Mouse (Mus musculus) liver, postnatal 0 days (tissue): ENCODE results near the gene Rasgef1b. TPM values are rescaled to one million over a fixed set of nuclear protein-coding genes. Genes with fewer than 3 reads are reported as not detected.

Experiments
- ATAC-seq: fragments of 200-750 bp; cut with Nextera tagmentation; 2 replicates; pipeline ENCODE4 v1.8.0; 2017; ENCODE audit warnings: mild to moderate bottlenecking, moderate library complexity
- DNase-seq: peaks from one replicate; pipeline ENCODE4 v3.0.0-alpha.2; 2016
- H3K27ac ChIP-seq: fragments of 300-500 bp; sonication (generic); 2 replicates; pipeline ENCODE4 v1.5.1; 2014; ENCODE audit warnings: antibody characterized with exemption, moderate library complexity, mild to moderate bottlenecking, low read depth
- H3K27me3 ChIP-seq: fragments of 300-500 bp; sonication (generic); 2 replicates; pipeline ENCODE4 v1.6.1; 2014; ENCODE audit warnings: low read length, control low read depth, mixed read lengths; ENCODE audit not compliant: insufficient read depth
- H3K36me3 ChIP-seq: fragments of 300-500 bp; sonication (generic); replicated peaks from 2 replicates; pipeline ENCODE4 v1.6.1; 2014; ENCODE audit warnings: mild to moderate bottlenecking, control low read depth, low read length, moderate library complexity, mixed read lengths; ENCODE audit not compliant: insufficient read depth
- H3K4me1 ChIP-seq: fragments of 300-500 bp; sonication (generic); 2 replicates; pipeline ENCODE4 v1.6.1; 2014; ENCODE audit warnings: antibody characterized with exemption, mild to moderate bottlenecking, control low read depth; ENCODE audit not compliant: insufficient read depth
- H3K4me2 ChIP-seq: fragments of 300-500 bp; sonication (generic); 2 replicates; pipeline ENCODE4 v1.6.1; 2014; ENCODE audit warnings: low read depth, mild to moderate bottlenecking, low read length, moderate library complexity, mixed read lengths
- H3K4me3 ChIP-seq: fragments of 300-500 bp; sonication (generic); 2 replicates; pipeline ENCODE4 v1.5.1; 2014; ENCODE audit warnings: low read depth, low read length
- H3K9ac ChIP-seq: fragments of 300-500 bp; sonication (generic); replicated peaks from 2 replicates; pipeline ENCODE4 v1.6.1; 2014; ENCODE audit warnings: mild to moderate bottlenecking, moderate library complexity
- H3K9me3 ChIP-seq: fragments of 300-500 bp; sonication (generic); 2 replicates; pipeline ENCODE4 v1.6.1; 2016; ENCODE audit warnings: mild to moderate bottlenecking, control low read depth, low read length, mixed read lengths
- CTCF ChIP-seq: sonication (generic); IDR thresholded peaks from 2 replicates; pipeline ENCODE4 v1.5.1; 2016; ENCODE audit warnings: antibody characterized with exemption, low read depth
- EP300 ChIP-seq: IDR thresholded peaks from 2 replicates; pipeline ENCODE4 v1.6.1; 2016; ENCODE audit warnings: antibody characterized with exemption, low read depth, mild to moderate bottlenecking
- WGBS: fragments of 180-500 bp; shearing (Covaris S2); extraction: QIAGEN DNeasy Blood & Tissue Kit; methylation state at CpG from one replicate; pipeline ENCODE4 v1.1.7; 2014; ENCODE audit not compliant: insufficient replicate concordance; 5-methylcytosine and 5-hydroxymethylcytosine counted together
- polyA plus RNA-seq: library from polyadenylated mRNA; unstranded; fragments of >200 nt; fragmentation: Nextera tagmentation; extraction: Ambion mirVana; gene quantifications from 2 replicates; pipeline ENCODE4 v1.2.1, GENCODE M21; 2015

Rasgef1b gene
- polyA plus RNA-seq, 1 experiment from 2014 or later: 11.8 TPM

DNA sequence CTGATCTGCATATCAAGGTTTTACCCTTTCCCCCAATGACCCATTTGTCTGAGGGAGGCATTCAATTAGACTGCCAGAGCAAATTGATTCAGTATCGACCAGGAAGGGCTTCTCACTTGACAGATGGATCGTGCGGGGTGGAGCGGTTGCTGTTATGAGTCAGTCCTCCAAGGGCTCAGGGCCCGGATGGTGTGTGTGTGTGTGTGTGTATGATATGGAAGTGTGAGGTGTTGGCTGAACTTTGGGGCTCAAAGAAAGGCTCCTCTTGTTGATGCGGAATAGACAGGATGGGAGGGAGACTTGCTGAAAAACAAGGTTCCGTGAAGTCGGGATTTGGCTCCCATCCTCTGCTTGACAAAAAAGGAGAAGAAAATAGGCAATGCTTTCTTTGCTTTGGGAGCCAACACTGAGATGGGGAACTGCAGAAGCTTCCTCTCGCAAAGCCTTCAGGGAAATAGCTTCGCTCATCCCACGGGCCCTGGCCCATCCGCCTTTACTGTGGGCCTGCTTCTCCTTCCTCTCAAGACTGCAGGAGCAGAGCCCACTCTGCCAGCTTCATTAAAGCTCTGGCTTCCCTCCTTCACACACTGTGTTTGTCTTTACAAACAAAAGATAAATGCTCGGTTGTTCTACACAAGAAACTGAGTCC lies 34.0 kb downstream of the Rasgef1b start:
- no peak overlapping the region for H3K27ac ChIP-seq
- H3K9ac ChIP-seq: no peak overlapping the region
- H3K4me3 ChIP-seq: no peak overlapping the region
- TF ChIP-seq EP300 (no peak), CTCF (no peak)
- H3K4me1 ChIP-seq: no peaks in the 10 kb centered on the region; the same call in 1 of the 2 replicates
- H3K27me3 ChIP-seq: no peaks in the 10 kb centered on the region
- no peaks in the 10 kb centered on the region for H3K36me3 ChIP-seq
- no peak overlapping the region for H3K4me2 ChIP-seq
- 77% methylated on average over 13 of the region's 13 CpGs for WGBS
- no peaks in the 10 kb centered on the region for H3K9me3 ChIP-seq
- DNase-seq: no peak
- no peak for ATAC-seq

GRCm38 (mm10) chr5:99689909-99690308 lies 39.0 kb downstream of the Rasgef1b start:
- TF ChIP-seq EP300 (no peak), CTCF (no peak)
- Histone ChIP-seq H3K9me3 (no peaks in the 10 kb centered on the region), H3K4me2 (no peak overlapping the region), H3K36me3 (no peaks in the 10 kb centered on the region), H3K27ac (no peak overlapping the region), H3K27me3 (no peaks in the 10 kb centered on the region), H3K4me3 (no peak overlapping the region), H3K9ac (no peak overlapping the region), H3K4me1 (no peaks in the 10 kb centered on the region; the same call in 1 of the 2 replicates)
- ATAC-seq (no peak), DNase-seq (no peak)
- WGBS: 24% methylated on average over 7 of the region's 7 CpGs

- no peak for ATAC-seq
Measured at GRCm38 (mm10) chr5:99687894-99688293, 41.0 kb downstream of the Rasgef1b start.

DNA sequence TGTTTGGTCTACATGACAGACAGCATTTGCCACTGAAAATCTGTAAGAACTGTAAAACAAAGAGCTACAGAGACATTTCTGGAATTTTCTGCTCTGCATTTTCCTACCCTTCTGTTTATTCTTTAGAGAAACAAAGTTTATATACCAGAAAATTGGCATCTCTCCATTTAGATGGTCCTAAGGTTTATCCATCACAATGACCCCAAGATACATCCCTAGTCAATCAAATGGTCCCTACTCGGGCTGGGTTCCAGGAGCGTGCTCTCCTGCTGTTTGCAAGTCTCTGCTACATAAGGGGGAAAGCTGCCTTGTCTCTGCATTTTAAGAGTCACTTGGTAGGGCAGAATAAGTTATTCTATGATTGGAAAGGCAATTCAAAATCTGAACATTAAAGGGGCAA lies 44.8 kb downstream of the Rasgef1b start:
- no peaks in the 10 kb centered on the region for H3K4me1 ChIP-seq
- no peak for TF ChIP-seq CTCF
- no peak for TF ChIP-seq EP300
- H3K9me3 ChIP-seq: no peaks in the 10 kb centered on the region
- no peak overlapping the region for H3K27ac ChIP-seq
- DNase-seq: no peak
- no peak overlapping the region for H3K9ac ChIP-seq
- 39% methylated on average over 2 of the region's 2 CpGs for WGBS
- no peak for ATAC-seq
- no peaks in the 10 kb centered on the region for H3K36me3 ChIP-seq
- no peak overlapping the region for H3K4me3 ChIP-seq
- no peak overlapping the region for H3K4me2 ChIP-seq
- H3K27me3 ChIP-seq: no peaks in the 10 kb centered on the region

More at GRCm38 (mm10) chr5:99687894-99688293, 41.0 kb downstream of the Rasgef1b start:
- DNase-seq: no peak
- Histone ChIP-seq H3K9me3 (no peaks in the 10 kb centered on the region), H3K36me3 (no peaks in the 10 kb centered on the region), H3K27ac (no peak overlapping the region), H3K4me3 (no peak overlapping the region), H3K9ac (no peak overlapping the region), H3K4me2 (no peak overlapping the region), H3K4me1 (no peaks in the 10 kb centered on the region; the same call in 1 of the 2 replicates), H3K27me3 (no peaks in the 10 kb centered on the region)
- TF ChIP-seq CTCF (no peak), EP300 (no peak)
- WGBS: 61% methylated on average over 6 of the region's 6 CpGs

DNA sequence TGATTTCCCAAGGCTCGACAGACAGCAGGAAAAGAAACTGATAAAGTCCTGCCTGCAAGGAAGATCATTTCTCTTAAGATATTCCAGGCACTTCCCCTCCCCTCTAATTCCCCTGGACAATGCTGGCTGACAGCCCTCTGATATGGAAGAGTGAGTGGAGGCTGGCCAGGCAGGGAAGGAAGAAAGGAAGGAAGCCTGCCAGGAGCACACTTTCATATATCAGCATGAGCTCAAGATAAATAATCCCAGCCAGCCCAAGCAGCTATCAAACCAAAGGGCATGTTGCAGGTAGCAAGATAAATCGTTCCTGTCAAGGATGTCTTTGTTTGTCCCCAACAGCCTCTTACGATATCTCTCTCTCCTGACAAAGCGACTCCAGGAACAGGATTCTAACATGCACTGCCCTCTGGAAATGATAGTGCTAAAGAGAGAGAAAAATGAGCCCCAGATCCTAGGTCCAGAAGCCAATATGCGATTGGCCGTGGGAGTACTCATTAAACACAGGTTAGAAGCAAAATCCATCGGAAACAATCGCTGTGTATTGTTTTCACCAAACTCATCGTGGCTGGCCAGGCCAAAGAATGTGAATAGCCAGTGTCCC lies 58.8 kb downstream of the Rasgef1b start:
- Histone ChIP-seq H3K4me3 (no peak overlapping the region), H3K4me1 (peaks cover 2% of the 10 kb centered on the region; the same call in 1 of the 2 replicates), H3K36me3 (no peaks in the 10 kb centered on the region), H3K27me3 (no peaks in the 10 kb centered on the region), H3K9me3 (no peaks in the 10 kb centered on the region), H3K4me2 (no peak overlapping the region), H3K9ac (no peak overlapping the region), H3K27ac (no peak overlapping the region)
- ATAC-seq (no peak), DNase-seq (no peak)
- TF ChIP-seq CTCF (no peak), EP300 (no peak)
- WGBS: 35% methylated on average over 9 of the region's 9 CpGs

- Histone ChIP-seq H3K4me3 (no peak overlapping the region), H3K27me3 (no peaks in the 10 kb centered on the region), H3K9me3 (no peaks in the 10 kb centered on the region), H3K9ac (no peak overlapping the region), H3K36me3 (no peaks in the 10 kb centered on the region), H3K4me2 (no peak overlapping the region), H3K27ac (no peak overlapping the region), H3K4me1 (no peaks in the 10 kb centered on the region)
- no peak for ATAC-seq
- 53% methylated on average over 5 of the region's 5 CpGs for WGBS
- no peak for DNase-seq
- TF ChIP-seq EP300: no peak
- no peak for TF ChIP-seq CTCF
Measured at GRCm38 (mm10) chr5:99656024-99656423, 72.8 kb downstream of the Rasgef1b start.
